Mouse (Mus musculus): ENCODE results near the gene Elovl5.

DNA sequence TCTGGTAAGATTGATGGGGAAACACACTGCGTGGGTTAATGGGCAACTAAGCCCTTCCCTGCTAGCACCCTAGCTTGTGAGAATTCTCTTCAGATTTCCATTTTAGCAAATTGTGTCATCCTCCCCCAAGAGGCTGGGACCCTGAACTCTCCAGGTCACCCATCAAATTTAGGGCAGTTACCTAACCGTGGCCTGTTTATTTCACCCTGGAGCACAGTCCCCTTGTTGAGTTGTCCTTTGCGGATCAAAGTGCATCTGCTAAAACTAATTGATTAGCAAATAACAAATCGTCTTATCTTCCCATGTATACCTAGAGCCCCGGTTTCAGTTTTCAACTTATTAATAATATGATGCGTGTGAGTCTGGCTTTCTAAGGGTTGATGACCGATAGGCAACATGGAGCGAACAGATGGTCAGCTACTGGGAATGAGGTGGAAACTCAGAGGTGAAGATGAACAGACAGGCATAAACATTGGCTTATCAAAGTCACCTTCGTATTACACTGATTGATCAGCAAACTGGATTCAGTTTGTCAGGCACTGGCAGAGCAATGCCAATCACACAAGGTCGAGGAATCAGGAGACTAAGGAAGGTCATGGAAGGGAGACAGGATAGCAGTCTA, 113.8 kb downstream of the Elovl5 start:
- TF ChIP-seq CTCF (IDR thresholded peaks at IDR 0.05; ENCODE audit: low read depth) (no peak), EP300 (IDR thresholded peaks at IDR 0.05; ENCODE audit: low read depth) (no peak)
